Mouse (Mus musculus) brain, adult 10 weeks (tissue): ENCODE measurements around the gene 4930430A15Rik. TPM values are rescaled to one million over a fixed set of nuclear protein-coding genes. Genes with fewer than 3 reads are reported as not detected.

ENCODE experiments used
- polyA plus RNA-seq: library from polyadenylated mRNA; stranded (reverse); fragments of 350-450 nt; fragmentation: Illumina TruSeq; extraction: RNeasy Lipid Tissue Mini Kit (QIAGEN cat#74804); gene quantifications from one replicate; pipeline ENCODE4 v1.2.3, GENCODE M21; 2015; ENCODE audit warnings: low read depth, low replicate concordance

The 4930430A15Rik gene
- not detected for polyA plus RNA-seq

GRCm38 (mm10) chr2:111229502-111229901 is at the start of gene 4930430A15Rik:
4930430A15Rik (minus strand) TSS chr2:111229602.

GRCm38 (mm10) chr2:111274006-111274405 is 44.6 kb upstream of the 4930430A15Rik start, which contains the start of gene Olfr1277:
Olfr1277 (minus strand) TSS chr2:111274106.

GRCm38 (mm10) chr2:111254216-111254615 is 24.8 kb upstream of the 4930430A15Rik start, which contains the start of gene Olfr1276:
Olfr1276 (plus strand) TSS chr2:111254516.

GRCm38 (mm10) chr2:111235186-111235585 is 5.8 kb upstream of the 4930430A15Rik start, which contains the start of gene Olfr1275:
Olfr1275 (minus strand) TSS chr2:111235286.

GRCm38 (mm10) chr2:111152836-111153235 is 76.6 kb downstream of the 4930430A15Rik start, which contains the start of gene Gm15130:
Gm15130 (minus strand) TSS chr2:111152936.

Other genes with a start within 250 kb of the 4930430A15Rik start
- not detected for gene Gm13941, start 123.6 kb downstream of the 4930430A15Rik start, polyA plus RNA-seq
- gene Gm15130, start 76.7 kb downstream of the 4930430A15Rik start, polyA plus RNA-seq: not detected
- gene Olfr1275, start 5.7 kb upstream of the 4930430A15Rik start, polyA plus RNA-seq: not detected
- gene Olfr1276, start 24.9 kb upstream of the 4930430A15Rik start, polyA plus RNA-seq: not detected
- gene Olfr1277, start 44.5 kb upstream of the 4930430A15Rik start, polyA plus RNA-seq: not detected
- gene Olfr1278, start 60.5 kb upstream of the 4930430A15Rik start, polyA plus RNA-seq: not detected
- not detected for gene Olfr1279, start 71.0 kb upstream of the 4930430A15Rik start, polyA plus RNA-seq
- gene Olfr1280, start 84.4 kb upstream of the 4930430A15Rik start, polyA plus RNA-seq: not detected
- gene Olfr1281, start 96.9 kb upstream of the 4930430A15Rik start, polyA plus RNA-seq: not detected
- gene Olfr1282, start 106.5 kb upstream of the 4930430A15Rik start, polyA plus RNA-seq: not detected
- gene Olfr1283, start 137.2 kb upstream of the 4930430A15Rik start, polyA plus RNA-seq: not detected
- gene Olfr1284, start 145.9 kb upstream of the 4930430A15Rik start, polyA plus RNA-seq: not detected
- not detected for gene Olfr1286, start 193.5 kb upstream of the 4930430A15Rik start, polyA plus RNA-seq
- not detected for gene Olfr1287, start 219.5 kb upstream of the 4930430A15Rik start, polyA plus RNA-seq
- gene Olfr1288, start 244.5 kb upstream of the 4930430A15Rik start, polyA plus RNA-seq: not detected